Mouse (Mus musculus) kidney, postnatal 0 days (tissue): ENCODE results near the gene Iqcb1. TPM values are rescaled to one million over a fixed set of nuclear protein-coding genes. Genes with fewer than 3 reads are reported as not detected.
A peak's percentile ranks its signal among the peaks of the same experiment; 100 is the strongest.
"Not testable (repeated sequence)": the region's sequence is repeated elsewhere in the genome, so short reads cannot be mapped to it uniquely, and the experiment has no call there.

ENCODE experiments used
- ATAC-seq: fragments of 200-750 bp; cut with Nextera tagmentation; replicated peaks from 2 replicates; pipeline ENCODE4 v1.8.0; 2017; ENCODE audit warnings: low read depth, moderate number of reproducible peaks, moderate TSS enrichment, moderate library complexity; ENCODE audit not compliant: low FRiP score
- DNase-seq: peaks from one replicate; pipeline ENCODE4 v3.0.0-alpha.2; 2016; ENCODE audit warnings: low spot score
- H3K27ac ChIP-seq: fragments of 300-500 bp; sonication (generic); 2 replicates; pipeline ENCODE4 v1.5.1; 2014; ENCODE audit warnings: mild to moderate bottlenecking
- H3K27me3 ChIP-seq: fragments of 300-500 bp; sonication (generic); 2 replicates; pipeline ENCODE4 v1.6.1; 2014; ENCODE audit warnings: low read length, mixed read lengths; ENCODE audit not compliant: insufficient read depth
- H3K36me3 ChIP-seq: fragments of 300-500 bp; sonication (generic); 2 replicates; pipeline ENCODE4 v1.6.1; 2014; ENCODE audit warnings: low read length, mixed read lengths; ENCODE audit not compliant: insufficient read depth
- H3K4me1 ChIP-seq: fragments of 300-500 bp; sonication (generic); replicated peaks from 2 replicates; pipeline ENCODE4 v1.6.1; 2014; ENCODE audit warnings: antibody characterized with exemption, low read length, mixed read lengths; ENCODE audit not compliant: insufficient read depth
- H3K4me2 ChIP-seq: fragments of 300-500 bp; sonication (generic); 2 replicates; pipeline ENCODE4 v1.6.1; 2014; ENCODE audit warnings: mild to moderate bottlenecking, low read length, moderate library complexity, mixed read lengths
- H3K4me3 ChIP-seq: fragments of 300-500 bp; sonication (generic); replicated peaks from 2 replicates; pipeline ENCODE4 v1.5.1; 2014; ENCODE audit warnings: low read depth, low read length
- H3K9ac ChIP-seq: fragments of 300-500 bp; sonication (generic); 2 replicates; pipeline ENCODE4 v1.6.1; 2014; ENCODE audit warnings: low read depth, low read length
- H3K9me3 ChIP-seq: fragments of 300-500 bp; sonication (generic); replicated peaks from 2 replicates; pipeline ENCODE4 v1.6.1; 2016; ENCODE audit warnings: low read length, inconsistent platforms, mixed read lengths
- CTCF ChIP-seq: IDR thresholded peaks from 2 replicates; pipeline ENCODE4 v1.5.1; 2016; ENCODE audit warnings: antibody characterized with exemption, low read depth, mild to moderate bottlenecking, moderate library complexity
- WGBS: fragments of 180-500 bp; shearing (Covaris S2); extraction: QIAGEN DNeasy Blood & Tissue Kit; methylation state at CpG from one replicate; pipeline ENCODE4 v1.1.7; 2014; 5-methylcytosine and 5-hydroxymethylcytosine counted together
- polyA plus RNA-seq: library from polyadenylated mRNA; unstranded; fragments of >200 nt; fragmentation: Nextera tagmentation; extraction: Ambion mirVana; gene quantifications from 2 replicates; pipeline ENCODE4 v1.2.1, GENCODE M21; 2015

Gene Iqcb1
- polyA plus RNA-seq, 1 experiment from 2014 or later, result 21.8 TPM

DNA sequence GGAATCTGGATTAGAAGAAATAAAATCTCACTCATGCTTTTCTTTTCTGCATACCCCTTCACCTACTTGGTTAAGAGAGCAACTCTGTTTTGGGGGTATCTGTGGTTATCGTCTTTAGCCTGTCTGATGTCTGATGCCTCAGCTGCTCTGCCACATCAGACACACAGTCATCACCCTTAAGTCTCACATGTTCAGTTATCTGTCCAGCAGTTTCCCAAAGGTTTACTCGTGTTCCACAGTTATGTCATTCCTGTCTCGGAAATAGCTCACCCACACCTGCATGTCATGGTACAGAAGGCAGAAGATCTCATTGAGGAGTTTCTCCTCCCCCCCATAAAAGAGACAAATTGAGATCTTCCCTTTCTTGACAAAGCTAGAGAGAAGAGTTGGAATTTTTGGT, 7.4 kb upstream of the Iqcb1 start:
- Histone ChIP-seq H3K27ac (no peak overlapping the region), H3K4me3 (no peak overlapping the region), H3K9me3 (no peaks in the 10 kb centered on the region), H3K9ac (no peak overlapping the region), H3K4me1 (no peaks in the 10 kb centered on the region), H3K36me3 (no peaks in the 10 kb centered on the region), H3K27me3 (no peaks in the 10 kb centered on the region), H3K4me2 (no peak overlapping the region)
- no peak for ATAC-seq
- no peak for DNase-seq
- no peak for TF ChIP-seq CTCF
- WGBS, result 70% methylated on average over 3 of the region's 3 CpGs

DNA sequence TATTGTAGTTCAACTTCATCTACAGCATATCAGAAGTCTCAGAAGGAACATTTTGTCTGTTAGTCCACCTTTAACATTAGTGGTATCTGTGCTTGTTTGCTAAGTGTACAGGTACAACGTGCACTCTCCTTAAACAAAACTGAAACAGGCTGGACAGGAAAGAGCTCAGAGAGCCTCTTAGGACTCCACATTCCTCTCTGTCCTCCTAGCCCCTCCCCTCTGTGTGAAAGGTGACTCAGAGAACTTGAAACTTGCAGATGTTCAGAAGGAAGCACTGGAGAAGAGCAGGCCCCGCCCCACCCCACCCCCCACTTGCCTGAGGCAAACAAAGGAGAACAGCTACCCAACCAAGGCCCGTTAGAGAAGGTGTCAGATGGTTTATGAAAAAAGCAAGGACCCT, 6.7 kb upstream of the Iqcb1 start:
- ATAC-seq (peak; percentile 77), DNase-seq (peak; percentile 58)
- Histone ChIP-seq H3K9me3 (no peaks in the 10 kb centered on the region), H3K4me3 (no peak overlapping the region), H3K27me3 (no peaks in the 10 kb centered on the region), H3K9ac (no peak overlapping the region), H3K27ac (no peak overlapping the region), H3K36me3 (no peaks in the 10 kb centered on the region), H3K4me1 (no peaks in the 10 kb centered on the region), H3K4me2 (no peak overlapping the region)
- WGBS, result 2% methylated on average over 3 of the region's 3 CpGs
- no peak for TF ChIP-seq CTCF

DNA sequence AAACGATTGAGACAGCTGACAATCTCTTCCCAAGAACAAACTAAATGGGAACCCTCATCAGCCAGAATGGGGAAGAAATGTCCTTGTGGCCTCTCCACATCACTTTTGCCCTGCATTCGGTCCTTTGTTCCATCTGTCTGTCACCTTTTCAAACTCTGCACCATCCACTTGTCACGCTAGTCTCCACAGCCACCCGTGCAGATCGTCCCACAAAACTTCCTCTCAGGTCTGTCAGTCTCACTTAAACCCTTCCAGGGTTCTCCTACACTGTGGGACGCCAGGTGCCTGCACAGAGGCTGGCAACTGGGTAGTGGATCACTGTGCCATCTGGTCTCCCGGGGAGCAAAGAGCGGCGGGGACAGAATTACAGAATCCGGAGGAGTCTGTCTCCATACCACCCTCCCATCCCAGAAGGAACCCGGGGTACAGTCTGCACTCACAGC, 553 bp upstream of the Iqcb1 start:
- Histone ChIP-seq H3K27ac (no peak overlapping the region), H3K36me3 (no peaks in the 10 kb centered on the region), H3K9ac (peak overlapping the region; percentile 79; the same call in 1 of the 2 replicates), H3K9me3 (no peaks in the 10 kb centered on the region), H3K4me3 (peak overlapping the region; percentile 78), H3K4me1 (no peaks in the 10 kb centered on the region), H3K27me3 (no peaks in the 10 kb centered on the region), H3K4me2 (peak overlapping the region; percentile 69)
- WGBS, result 6% methylated on average over 11 of the region's 11 CpGs
- no peak for DNase-seq
- ATAC-seq, result no peak
- no peak for TF ChIP-seq CTCF

DNA sequence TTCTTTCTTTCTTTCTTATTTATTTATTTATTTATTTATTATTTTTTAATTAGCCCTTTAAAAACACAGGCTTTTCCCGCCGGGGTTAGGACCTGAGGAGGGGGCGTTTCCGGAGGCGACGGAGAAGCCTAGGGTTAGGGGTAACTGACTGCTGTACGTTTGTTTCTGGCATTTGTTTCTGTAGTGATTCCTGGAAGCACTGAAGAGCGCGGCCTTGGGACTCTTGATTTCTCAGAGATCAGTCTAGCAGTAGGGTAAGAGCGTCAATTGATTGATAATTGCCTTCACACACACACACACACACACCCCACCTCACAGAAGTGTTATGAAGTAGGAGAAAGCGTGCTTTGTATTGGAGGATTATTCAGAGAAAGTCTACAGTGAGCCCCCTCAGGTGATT, 635 bp downstream of the Iqcb1 start:
- DNase-seq, result peak; percentile 25
- no peaks in the 10 kb centered on the region for H3K4me1 ChIP-seq
- H3K27me3 ChIP-seq, result no peaks in the 10 kb centered on the region
- no peak for TF ChIP-seq CTCF
- no peak overlapping the region for H3K27ac ChIP-seq
- H3K4me2 ChIP-seq, result peak overlapping the region; percentile 69
- ATAC-seq, result 0 out of 2 replicates have a peak, but pooled peaks have one; percentile 8
- no peaks in the 10 kb centered on the region for H3K36me3 ChIP-seq
- 6% methylated on average over 11 of the region's 11 CpGs for WGBS
- no peaks in the 10 kb centered on the region for H3K9me3 ChIP-seq
- peak overlapping the region; percentile 78 for H3K4me3 ChIP-seq
- peak overlapping the region; percentile 79 for H3K9ac ChIP-seq

DNA sequence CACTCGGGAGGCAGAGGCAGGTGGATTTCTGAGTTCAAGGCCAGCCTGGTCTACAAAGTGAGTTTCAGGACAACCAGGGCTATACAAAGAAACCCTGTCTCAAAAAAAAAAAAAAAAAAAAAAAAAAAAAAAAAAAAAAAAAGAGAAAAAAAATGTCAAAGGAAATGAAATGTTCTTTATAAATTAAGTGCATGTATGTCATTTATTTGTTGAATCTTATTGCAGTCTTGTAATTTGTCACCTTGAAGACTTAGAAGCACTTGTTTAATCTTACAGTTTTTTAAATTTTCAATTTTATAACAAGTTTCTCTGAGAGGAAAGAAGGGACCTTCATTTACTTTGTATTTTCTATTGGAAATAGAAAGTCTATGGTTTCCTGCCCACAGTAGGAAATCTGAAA, 18.7 kb downstream of the Iqcb1 start:
- not testable (repeated sequence) for H3K4me3 ChIP-seq, H3K9me3 ChIP-seq, H3K4me1 ChIP-seq, ATAC-seq, H3K36me3 ChIP-seq, H3K27ac ChIP-seq, DNase-seq, H3K4me2 ChIP-seq, H3K27me3 ChIP-seq, H3K9ac ChIP-seq
- 95% methylated on average over 1 of the region's 1 CpGs for WGBS

DNA sequence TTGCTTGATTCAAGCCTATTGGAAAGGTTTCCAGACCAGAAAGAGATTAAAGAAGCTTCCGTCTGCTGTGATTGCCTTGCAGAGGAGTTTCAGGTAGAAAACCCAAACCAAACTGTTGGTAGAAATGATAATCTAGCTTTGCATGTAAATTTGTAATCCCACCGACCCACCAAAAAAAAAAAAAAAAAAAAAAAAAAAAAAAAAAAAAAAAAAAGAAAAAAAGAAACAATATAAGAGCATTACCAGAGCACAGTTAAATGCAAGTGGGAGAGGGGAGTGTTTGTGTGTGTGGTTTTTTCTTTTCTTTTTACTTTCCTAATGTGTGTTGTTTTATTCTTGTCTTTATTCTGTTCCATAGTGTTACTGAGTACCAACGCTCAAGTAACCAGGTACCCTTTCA, 23.0 kb downstream of the Iqcb1 start:
- H3K9ac ChIP-seq, result no peak overlapping the region
- H3K36me3 ChIP-seq, result peaks cover 6% of the 10 kb centered on the region
- TF ChIP-seq CTCF, result no peak
- H3K9me3 ChIP-seq, result no peaks in the 10 kb centered on the region
- H3K4me1 ChIP-seq, result no peaks in the 10 kb centered on the region
- DNase-seq (no peak), ATAC-seq (no peak)
- no peak overlapping the region for H3K27ac ChIP-seq
- WGBS, result 92% methylated on average over 3 of the region's 3 CpGs
- no peak overlapping the region for H3K4me2 ChIP-seq
- no peak overlapping the region for H3K4me3 ChIP-seq
- no peaks in the 10 kb centered on the region for H3K27me3 ChIP-seq

DNA sequence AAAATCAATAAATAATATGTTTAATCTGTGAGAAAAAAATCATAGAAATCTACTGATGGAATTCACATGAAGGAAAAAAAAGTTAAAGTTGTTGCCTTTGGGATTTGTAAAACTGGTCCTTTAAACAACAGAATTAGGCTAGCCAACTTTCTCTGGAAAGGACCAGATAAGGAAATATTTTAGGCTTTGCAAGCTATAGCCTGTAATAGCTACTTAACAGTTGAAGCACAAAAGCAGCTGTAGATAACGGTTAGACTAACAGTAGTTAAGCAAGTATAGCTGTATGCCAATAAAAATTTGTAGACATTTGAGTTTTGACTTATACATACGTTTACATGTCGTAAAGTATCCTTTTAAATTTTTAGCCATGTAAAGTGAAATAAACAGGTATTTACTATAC, 35.4 kb downstream of the Iqcb1 start:
- H3K27ac ChIP-seq, result no peak overlapping the region
- H3K36me3 ChIP-seq, result 0 out of 2 replicates have a peak, but pooled peaks cover 7% of the 10 kb centered on the region
- TF ChIP-seq CTCF, result no peak
- H3K27me3 ChIP-seq, result no peaks in the 10 kb centered on the region
- no peaks in the 10 kb centered on the region for H3K9me3 ChIP-seq
- no peak overlapping the region for H3K9ac ChIP-seq
- H3K4me2 ChIP-seq, result no peak overlapping the region
- no peaks in the 10 kb centered on the region for H3K4me1 ChIP-seq
- no peak for DNase-seq
- no peak for ATAC-seq
- 90% methylated on average over 3 of the region's 3 CpGs for WGBS
- H3K4me3 ChIP-seq, result no peak overlapping the region
